Mouse (Mus musculus) CD4-positive, CD25-positive, alpha-beta regulatory T cell, adult 4 months (primary cell): ENCODE results near the gene Me3. TPM values are rescaled to one million over a fixed set of nuclear protein-coding genes. Genes with fewer than 3 reads are reported as not detected.
A peak's percentile ranks its signal among the peaks of the same experiment; 100 is the strongest.

Experiments
- ATAC-seq: one replicate; pipeline ENCODE4 v1.8.0; 2017
- polyA plus RNA-seq, 2 experiments: library from polyadenylated mRNA; unstranded; fragments of 100-300 nt; shearing (Covaris generic); gene quantifications; one replicate each; pipeline ENCODE4 v1.2.1; 2017

Gene Me3
- polyA plus RNA-seq, 2 experiments from 2014 or later, result 0.11 TPM; not detected in 1

DNA sequence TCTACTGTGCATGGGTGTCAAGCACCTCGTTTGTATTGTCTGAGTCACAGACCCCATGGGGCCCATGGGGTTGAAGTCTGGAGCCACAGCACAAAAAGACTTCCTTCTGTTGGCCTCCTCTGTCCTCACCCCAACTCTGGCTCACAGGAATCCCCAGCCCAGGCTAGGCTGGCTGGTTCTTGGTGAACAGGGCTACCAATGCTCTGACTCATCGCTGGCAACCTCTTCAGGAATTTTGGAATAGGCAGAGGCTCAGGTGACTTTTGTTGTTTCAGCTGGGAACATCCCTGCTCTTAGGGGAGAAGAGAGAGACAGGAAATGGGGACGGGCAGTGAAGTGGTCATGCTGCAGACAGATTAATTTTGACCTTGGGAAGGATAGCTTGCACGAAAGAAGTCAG lies 205.6 kb downstream of the Me3 start:
- ATAC-seq, result no peak

DNA sequence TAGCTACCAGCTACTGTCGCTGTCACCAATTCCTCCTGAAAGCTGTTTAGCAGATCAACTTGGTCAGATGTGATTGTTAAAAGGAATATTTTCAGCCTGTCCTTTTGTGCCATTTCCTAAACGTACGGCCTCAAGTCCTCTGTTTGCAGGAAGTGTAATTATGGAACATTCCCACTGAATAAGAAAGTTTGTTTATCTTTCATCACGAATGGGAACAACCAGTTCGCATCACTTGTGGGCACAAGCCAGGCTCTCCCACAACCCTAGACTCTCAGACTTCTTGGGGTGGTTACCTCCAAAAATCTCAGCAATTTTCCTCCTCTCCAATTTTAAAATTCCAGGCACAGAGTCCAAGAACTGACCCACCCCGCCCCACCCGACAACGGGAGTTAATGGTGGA lies 207.5 kb downstream of the Me3 start:
- ATAC-seq, result no peak

DNA sequence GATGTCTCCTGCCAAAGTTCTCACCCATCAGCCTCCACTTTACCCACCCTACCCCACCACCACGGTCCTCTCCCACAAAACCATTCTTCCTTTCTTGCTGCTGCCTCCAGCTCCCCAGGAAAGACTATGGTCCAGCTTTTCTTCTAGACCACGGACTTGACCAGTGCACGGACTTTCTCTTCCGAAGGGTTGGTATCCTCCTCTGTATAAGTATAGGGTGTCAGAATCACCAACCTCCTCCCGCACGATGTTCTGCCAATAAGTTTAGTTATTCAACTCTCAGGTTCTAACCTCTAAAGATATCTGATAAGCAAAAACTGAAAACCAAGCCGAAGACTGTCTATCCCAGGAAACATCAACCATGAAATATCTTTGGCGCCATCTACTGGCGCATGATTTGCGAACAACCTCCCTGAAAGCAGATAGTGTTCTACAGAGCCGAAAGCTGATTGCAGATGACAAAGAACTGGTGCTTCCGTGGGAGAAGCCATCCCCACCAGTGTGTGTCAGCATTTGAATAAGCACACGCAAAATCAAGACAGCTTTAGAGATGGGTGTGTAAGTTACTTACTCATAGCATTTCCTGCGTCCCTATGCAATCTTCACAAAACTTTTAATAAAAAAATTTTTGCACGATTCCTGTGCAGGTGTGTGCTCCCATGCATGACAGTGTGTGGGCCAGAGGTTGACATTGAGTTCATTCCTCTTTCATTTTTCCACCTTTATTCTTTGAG lies 209.6 kb downstream of the Me3 start:
- peak; percentile 67 for ATAC-seq

DNA sequence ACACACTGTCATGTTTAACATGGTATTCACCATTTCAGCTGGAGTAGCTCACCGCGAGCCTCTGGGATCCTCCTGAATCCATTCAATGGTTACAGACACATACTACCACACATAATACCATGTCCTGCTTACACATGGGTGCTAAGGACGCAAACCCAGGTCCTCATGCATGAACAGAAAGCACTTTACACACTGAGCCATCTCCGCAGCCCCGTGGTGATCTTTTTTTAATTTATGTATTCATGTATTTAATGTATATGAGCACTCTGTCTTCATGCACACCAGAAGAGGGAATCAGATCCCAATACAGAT lies 210.2 kb downstream of the Me3 start:
- ATAC-seq, result no peak

DNA sequence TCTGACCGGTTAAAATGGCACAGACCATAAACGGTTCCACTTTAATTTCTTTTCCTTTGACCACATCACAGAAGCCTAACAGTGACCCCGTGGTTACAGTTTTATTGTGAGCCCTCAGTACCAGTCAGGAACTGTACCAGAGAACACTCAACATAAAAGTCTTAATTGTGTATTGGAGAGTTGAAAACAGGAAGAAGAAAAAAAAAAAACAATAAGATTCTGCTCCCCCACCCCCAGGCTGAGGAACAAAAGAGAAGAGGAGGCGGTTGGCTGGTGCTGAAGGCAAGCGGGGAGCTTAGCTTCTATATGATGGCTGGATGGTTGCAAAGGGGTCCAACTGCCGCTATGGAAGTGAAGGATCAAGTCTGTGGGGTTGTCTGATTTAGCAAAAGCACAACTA lies 210.9 kb downstream of the Me3 start:
- ATAC-seq, result peak; percentile 21

DNA sequence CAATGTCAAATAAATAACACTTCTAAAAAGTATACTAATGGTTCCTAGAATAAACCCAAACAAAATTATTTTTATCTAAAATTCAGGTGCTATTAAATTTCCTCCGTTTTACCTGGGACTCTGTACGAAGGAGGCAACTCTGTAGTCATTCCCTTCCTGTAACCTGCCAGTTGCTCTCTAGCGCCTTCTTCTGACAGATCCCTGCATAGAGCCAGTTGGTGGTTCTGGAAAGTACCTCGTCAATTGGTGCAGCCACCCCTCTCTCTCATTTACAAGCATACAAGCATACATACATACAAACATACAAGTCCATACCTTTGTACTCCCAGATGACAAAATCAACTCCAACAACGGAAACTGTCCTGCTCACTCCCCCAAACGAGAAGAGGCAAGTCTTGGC lies 211.3 kb downstream of the Me3 start:
- peak; percentile 82 for ATAC-seq

DNA sequence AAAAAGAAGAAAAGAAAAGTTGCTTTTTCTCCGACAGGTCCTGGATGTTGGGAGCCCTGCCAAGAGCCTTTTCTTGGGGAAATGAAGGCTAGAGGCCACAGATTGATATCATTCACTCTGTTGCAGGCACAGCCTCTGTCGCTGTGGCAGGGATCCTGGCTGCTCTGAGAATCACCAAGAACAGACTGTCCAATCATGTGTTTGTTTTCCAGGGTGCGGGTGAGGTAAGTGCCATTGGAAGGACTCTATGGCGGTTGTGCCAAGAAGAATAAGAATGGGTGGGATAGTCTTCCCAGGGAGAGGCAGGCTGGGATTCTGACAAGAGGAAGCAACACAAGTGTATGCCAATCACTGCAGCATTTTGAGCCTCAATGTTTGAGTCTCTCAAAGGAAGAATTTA lies 213.5 kb downstream of the Me3 start:
- ATAC-seq, result no peak

DNA sequence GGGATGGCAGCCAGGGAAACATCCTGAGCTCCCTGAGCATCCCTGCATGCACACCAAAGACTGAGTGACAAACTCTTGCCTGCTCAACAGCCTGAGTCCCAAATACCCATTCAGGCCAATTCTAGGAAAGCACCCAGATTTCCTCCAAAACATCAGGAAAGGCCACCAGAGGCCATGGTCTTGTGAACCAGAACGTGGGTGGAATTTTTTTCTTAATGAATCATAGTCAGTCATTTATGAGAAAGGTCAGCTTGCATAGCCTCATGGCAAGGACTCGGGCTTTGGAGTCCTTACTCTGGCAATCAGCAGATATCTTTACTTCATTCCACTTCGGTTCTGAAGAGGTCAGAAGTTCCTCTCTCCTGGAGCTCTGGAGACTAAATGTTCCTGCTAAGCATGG lies 218.3 kb downstream of the Me3 start:
- ATAC-seq, result no peak

DNA sequence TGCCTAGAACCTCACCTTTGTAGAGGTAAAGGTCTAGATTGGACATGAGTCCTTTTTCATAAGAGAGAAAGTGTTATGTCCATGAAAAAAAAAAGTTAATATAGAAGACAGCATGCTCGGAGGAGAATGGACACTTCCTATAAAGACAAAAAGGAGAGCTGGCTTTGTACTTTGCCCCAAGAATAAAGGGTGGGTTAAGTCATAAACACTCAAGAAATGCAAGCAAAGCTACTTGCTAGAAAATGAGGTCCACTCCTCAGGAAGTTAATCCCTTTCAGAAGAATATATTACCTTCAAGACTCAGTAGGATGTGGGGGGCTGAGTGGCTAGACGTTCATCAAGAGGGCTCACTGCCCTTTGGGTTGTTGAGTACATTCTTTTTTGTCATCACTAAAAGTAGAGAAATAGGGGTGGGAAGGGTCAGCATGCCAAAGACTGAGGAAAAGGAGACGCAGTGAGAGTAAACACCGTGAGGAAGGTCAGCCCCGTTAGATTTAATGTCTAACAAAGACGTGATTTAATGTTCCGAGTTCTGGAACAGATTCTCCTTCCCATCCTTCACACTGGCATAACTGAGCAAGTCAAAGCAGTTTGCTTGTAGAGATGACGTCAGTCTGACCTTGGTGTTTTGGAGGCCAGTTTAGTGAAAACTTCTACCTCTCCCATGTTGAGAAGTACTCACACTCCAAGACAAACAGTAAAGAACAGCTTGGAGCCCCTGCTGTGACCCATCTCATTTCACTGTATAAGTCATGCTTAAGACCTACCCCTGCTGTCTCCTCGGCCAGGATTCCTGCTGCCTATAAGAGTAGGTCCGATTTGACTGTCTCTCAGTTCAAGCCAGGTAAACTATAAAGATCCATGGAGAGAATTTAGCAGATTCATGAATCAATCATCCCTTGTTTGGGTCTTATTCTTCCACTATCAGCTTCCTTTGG lies 220.2 kb downstream of the Me3 start:
- ATAC-seq, result no peak

DNA sequence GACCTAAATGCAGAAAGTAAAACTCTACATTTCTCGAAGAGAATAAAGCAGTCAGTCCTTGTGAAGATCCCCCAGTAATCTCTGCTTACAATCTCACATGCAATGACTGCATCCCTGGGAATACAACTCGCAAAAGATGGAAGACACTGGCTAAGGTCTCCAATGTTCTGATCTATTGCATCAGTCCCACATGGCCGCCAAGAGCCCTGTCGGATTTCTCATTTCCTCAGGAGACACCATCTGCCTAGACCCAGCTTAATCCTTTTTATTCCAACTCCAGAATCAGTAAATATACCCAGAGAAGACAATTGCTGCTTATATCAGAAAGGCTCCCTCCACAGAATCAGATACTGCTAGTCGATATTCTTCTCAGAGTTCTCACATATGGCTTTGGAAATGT lies 220.9 kb downstream of the Me3 start:
- no peak for ATAC-seq

DNA sequence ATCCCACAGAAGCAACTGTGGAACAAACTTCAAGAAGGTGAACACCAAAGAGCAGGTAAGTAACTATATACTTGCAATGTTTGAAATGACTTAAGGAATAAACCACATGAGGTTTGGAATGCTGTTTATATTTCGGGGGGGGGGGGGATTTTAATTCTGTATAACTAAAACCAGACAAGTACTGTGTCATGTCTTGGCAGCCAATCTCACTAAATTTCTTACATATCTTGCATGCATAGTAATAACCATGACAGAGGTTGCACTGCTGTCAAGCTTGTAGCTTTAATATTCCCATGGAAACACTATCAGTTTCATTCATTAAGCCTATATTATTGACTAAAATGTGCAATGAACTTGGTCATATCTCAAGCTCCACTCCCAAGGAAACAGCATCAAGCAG lies 223.0 kb downstream of the Me3 start:
- no peak for ATAC-seq

DNA sequence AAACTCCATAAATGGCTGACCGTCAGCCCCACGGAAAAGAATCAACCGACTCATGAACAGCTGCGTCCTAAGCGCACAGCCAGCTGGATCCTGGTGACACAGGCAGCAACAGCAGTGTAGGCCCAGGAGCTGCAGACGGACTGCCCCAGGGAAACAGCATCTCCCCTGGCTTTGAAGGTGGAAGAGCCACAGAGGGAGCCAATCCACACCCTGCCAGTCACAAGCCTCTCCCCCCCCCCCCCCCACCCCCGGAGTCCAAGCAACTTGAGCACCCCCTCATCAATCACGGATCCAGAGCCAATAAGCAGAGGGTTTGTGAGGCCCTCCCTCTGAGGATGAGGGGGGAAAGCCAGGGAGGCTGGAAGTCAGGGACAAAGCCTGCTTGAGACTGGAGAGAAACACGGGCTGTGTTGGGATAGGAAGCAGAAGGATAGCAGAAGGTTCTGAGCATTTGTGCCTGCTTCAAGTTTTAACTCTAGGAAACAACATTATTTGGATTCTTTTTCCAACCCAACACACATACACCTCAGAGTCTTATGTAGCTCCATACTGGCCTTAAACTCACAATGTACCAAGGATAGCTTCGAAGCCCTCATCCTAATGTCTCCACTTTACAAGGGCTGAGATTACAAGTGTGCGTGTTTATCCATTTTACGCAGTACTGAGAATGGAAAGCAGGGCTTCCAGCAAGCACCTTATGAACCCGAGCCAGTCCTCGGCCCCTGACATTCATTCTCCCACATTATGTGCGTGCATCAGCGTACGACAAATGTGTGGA lies 224.4 kb downstream of the Me3 start:
- no peak for ATAC-seq

DNA sequence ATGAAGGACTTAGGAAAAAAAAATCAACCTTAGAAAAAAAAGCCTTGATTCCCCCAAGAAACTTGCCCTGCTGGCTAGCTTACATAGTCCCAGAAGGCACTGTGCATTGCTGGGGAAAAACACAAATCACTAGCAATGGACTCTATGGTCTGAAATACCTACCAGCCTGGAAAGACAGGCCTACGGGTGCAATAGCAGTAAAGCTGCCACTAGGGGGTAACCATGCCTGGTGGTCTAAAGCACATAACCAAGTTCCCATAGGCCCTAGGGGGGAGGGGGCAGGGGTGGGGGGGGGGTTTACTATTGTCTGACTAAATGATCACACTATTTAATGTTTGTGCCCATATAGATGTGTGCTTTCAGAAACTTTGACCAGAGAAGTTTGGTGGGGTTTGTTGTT lies 232.6 kb downstream of the Me3 start:
- ATAC-seq, result no peak

DNA sequence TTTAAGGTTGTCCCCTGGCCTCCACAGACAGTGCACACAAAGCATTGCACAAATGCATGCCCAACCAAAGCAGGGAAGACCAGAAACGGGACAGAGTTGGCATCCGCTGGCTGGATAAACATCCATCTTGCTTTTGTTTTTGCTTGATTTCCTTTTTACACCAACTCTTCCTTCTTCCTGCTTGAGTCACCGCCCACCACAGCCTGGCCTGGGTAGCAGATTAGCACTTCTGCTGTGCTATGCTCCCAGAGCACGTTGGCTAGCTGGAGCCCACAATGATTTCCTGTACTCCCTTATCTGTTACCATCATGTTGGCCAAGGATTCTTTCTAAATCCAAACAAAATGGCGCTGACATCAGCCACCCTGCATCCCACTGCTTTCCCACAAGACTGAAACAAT lies 235.0 kb downstream of the Me3 start:
- ATAC-seq, result no peak

DNA sequence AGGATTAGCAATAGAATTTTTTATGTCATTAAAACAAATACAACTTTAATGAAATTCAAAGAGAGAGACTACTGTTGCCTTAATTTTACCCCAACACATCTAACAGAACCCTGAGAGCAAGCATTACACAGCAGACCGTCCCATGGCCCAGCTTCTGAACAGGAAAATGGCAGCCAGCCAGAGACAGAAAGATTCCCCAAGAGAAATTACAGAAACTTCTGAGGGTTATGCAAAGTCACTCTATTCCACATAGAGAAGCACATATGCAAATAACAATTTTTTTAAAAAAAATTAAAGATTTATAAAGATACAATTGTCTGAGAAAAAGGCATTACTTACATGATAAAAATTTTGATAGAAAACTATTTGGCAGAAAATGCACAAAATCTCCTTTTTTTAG lies 247.5 kb downstream of the Me3 start:
- no peak for ATAC-seq

DNA sequence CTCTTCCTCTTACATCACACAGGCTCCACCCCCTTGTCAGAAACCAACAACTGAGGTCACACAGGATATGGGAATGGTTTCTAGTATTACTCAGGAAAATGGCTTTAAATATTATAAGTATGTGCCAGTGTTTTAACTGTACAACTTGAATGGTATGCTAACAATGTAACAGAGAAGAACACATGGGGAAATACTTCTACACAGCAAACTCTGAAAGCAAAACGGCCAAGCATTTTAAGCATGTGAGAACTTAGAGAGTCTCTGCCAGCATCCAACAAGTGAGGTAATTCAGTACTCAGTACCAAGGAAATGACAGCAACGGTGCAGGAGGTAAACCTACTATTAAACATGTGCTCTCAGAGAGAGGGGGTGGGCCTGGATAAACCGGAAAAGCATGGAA lies 252.4 kb downstream of the Me3 start:
- no peak for ATAC-seq

DNA sequence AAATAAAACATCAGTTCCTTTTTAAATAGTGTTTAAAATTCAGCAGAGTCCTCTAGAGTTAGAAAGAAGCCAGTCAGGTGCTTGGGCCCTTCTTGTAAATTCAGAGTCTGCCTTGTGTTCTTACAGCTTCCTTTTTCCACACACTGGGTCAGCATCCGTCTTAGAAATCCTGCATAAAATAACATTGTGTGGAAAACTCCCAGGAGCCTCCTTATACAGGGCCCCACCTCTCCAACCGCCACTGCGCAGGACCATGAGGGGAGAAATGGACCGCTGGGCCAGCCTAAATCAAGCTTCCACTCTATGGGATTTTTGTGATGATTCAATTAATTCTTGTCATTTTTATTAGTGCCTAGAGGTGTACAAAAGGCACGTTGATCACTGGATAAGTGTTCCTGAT lies 259.2 kb downstream of the Me3 start:
- no peak for ATAC-seq

DNA sequence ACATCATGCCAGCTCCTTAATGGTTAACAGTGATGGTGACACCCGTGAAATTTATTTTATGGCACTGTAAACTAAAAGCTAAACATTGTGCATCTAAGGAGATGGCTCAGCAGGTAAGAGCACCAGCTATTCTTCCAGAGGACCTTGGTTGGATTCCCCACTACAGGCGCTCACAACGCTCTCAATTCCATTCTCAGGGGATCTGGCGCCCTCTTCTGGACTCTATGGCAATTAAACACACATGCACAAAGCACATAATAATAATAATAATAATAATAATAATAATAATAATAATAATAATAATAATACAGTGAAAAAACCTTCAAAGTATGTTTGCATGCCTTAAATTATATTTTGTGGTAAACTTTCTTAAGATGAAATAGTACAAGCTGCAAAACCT lies 259.7 kb downstream of the Me3 start:
- no peak for ATAC-seq

DNA sequence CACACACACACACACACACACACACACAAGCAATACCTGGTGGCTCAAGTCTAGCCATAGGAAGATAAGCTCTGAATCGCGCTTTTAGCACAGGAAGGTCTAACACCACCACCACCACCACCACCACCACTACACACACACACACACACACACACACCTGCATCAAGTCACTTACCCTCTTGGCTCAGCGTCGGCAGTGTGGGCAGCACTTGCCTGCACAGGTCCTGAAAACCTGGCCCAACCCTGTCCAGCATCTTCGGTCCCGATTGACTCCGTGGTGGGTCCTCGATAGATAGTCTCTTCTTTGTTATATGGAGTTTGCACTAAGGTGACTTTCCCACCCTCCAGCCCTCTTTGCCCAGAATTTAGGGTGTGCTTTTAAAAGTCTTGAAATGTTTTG lies 270.8 kb downstream of the Me3 start:
- ATAC-seq, result no peak

DNA sequence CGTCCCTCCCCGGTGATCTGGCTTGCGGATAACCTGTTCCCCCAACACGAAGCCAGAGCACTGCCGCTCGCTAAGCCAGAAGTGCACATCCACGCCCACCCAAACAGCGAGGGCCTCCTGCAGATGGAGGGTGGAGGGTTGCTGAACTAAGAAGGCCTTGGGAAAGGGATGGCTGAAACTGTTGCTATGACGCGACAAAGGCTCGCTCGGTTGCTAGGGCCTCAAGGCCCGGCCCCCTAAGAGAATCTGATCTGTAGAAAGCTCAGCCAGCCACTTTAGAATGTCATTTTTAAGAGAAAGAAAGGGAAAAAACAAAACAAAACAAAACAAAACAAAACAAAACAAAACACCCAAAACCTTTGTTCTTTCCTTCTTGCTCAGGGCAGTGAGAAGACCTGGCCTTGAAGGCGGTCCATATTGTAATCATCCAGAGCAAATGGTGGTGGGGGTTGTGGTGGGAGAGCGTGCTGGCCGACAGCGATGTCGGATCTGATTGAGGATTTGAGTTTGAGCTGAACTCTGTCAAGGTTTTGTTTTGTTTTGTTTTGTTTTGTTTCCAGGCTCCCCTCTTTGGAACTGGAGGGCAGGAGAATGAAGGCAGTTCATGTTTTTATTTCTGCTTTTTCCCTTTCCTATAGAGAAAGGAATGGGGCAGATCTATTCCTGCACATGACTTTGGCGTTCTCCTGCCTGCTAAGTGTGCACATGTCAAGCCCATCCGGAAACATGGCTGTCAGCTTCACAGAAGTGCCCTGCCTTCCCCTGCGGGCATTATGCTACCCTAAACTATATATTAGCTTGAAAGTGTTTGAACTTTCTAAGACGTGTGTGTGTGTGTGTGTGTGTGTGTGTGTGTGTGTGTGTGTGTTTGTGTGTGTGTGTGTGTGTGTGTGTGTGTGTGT lies 271.5 kb downstream of the Me3 start, which contains the start of gene Ccdc81:
TSS of gene Ccdc81 (minus strand) at position 188 of the 902 bp plus-strand sequence.
- ATAC-seq, result no peak
